Mouse (Mus musculus) kidney, adult 2 months (tissue): ENCODE data around the gene Rps28. TPM values are rescaled to one million over a fixed set of nuclear protein-coding genes. Genes with fewer than 3 reads are reported as not detected.

Source experiments
- DNase-seq: peaks from one replicate; pipeline ENCODE4 v3.0.0; 2021
- H3K27ac ChIP-seq: fragments of 200-500 bp; 2 replicates; pipeline ENCODE4 v1.5.1; 2012; ENCODE audit warnings: low read depth, low read length, control low read depth, inconsistent platforms; ENCODE audit not compliant: insufficient read depth
- H3K27me3 ChIP-seq: fragments of 200-500 bp; replicated peaks from 2 replicates; pipeline ENCODE4 v1.6.1; 2012; ENCODE audit warnings: mild to moderate bottlenecking, moderate library complexity, low read length, inconsistent platforms; ENCODE audit not compliant: control insufficient read depth, insufficient read depth
- H3K36me3 ChIP-seq: fragments of 200-500 bp; 2 replicates; pipeline ENCODE4 v1.6.1; 2012; ENCODE audit warnings: mild to moderate bottlenecking, moderate library complexity, low read length, inconsistent platforms; ENCODE audit not compliant: control insufficient read depth, insufficient read depth
- H3K4me1 ChIP-seq: fragments of 200-500 bp; 2 replicates; pipeline ENCODE4 v1.6.1; 2011; ENCODE audit warnings: low read length; ENCODE audit not compliant: control insufficient read depth, insufficient read depth
- H3K4me3 ChIP-seq: fragments of 200-500 bp; 2 replicates; pipeline ENCODE4 v1.5.1; 2011; ENCODE audit warnings: mild to moderate bottlenecking, low read depth, low read length, control low read depth; ENCODE audit not compliant: insufficient read depth
- CTCF ChIP-seq: fragments of 200-500 bp; conservative IDR thresholded peaks from 2 replicates; pipeline ENCODE4 v1.5.1; 2011; ENCODE audit warnings: low read depth, mild to moderate bottlenecking, control low read depth, low read length, moderate library complexity, mixed read lengths; ENCODE audit not compliant: insufficient read depth, insufficient read length
- POLR2A ChIP-seq: fragments of 200-500 bp; IDR thresholded peaks from one replicate; pipeline ENCODE4 v1.6.1; 2011; ENCODE audit warnings: low read depth, low read length, control low read depth
- WGBS: fragments of 180-500 bp; shearing (Covaris S2); methylation state at CpG from one replicate; pipeline ENCODE4 v1.1.7; 2018; 5-methylcytosine and 5-hydroxymethylcytosine counted together
- polyA plus RNA-seq: library from polyadenylated mRNA; depleted of rRNA; stranded (reverse); fragments of >200 nt; gene quantifications from 2 replicates; pipeline ENCODE4 v1.2.3, GENCODE M21; 2012

Rps28 gene
- polyA plus RNA-seq, 1 experiment = 1,023 TPM

DNA sequence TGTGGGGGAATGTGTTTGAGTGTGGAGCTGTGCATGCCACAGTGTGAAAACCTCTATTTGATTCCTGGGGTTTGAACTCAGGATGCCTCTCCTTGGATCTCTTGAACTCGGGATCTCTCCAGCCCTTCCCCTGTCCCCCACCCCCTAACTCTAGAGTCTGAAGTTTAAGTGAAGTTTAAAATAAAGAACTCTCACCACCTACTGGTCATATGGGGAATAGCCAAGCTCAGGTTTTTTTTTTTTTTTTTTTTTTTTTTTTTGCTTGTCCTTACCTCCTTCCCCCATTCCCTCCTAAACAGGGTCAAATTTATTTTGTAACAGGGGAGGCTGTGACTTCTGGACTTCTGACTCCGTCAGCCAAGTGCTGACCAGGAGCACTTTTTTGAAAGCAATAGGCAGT, 22.1 kb downstream of the Rps28 start:
- no peak for DNase-seq
- Histone ChIP-seq H3K27me3 (no peaks in the 10 kb centered on the region), H3K36me3 (no peaks in the 10 kb centered on the region), H3K4me1 (no peaks in the 10 kb centered on the region), H3K27ac (no peak overlapping the region), H3K4me3 (no peak overlapping the region)
- no peak for TF ChIP-seq POLR2A
- 0 out of 2 replicates have a peak, but pooled peaks have one; percentile 16 for TF ChIP-seq CTCF
- WGBS = 0% methylated on average over 2 of the region's 2 CpGs

DNA sequence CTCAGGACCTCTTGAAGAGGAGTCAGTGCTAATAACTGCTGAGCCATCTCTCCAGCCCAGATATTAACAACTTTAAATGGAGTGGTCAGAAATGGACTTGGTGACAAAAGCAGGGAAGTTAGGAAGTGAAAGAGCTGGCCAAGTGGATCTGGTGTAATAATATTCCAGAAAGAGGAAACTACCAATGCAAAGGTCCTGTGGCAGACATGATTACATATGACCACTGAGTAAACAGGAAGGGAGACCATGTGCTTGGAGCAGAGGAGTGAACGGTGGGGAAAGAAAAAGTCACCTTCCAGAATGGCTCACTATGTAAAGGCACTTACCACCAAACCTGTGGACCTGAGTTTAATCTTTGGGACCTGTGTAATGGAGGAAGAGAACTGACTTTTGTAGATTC, 25.1 kb downstream of the Rps28 start:
- no peak for DNase-seq
- Histone ChIP-seq H3K27me3 (no peaks in the 10 kb centered on the region), H3K4me1 (no peaks in the 10 kb centered on the region), H3K4me3 (no peak overlapping the region), H3K36me3 (no peaks in the 10 kb centered on the region), H3K27ac (no peak overlapping the region)
- TF ChIP-seq CTCF (no peak), POLR2A (no peak)
- 53% methylated on average over 1 of the region's 1 CpGs for WGBS

DNA sequence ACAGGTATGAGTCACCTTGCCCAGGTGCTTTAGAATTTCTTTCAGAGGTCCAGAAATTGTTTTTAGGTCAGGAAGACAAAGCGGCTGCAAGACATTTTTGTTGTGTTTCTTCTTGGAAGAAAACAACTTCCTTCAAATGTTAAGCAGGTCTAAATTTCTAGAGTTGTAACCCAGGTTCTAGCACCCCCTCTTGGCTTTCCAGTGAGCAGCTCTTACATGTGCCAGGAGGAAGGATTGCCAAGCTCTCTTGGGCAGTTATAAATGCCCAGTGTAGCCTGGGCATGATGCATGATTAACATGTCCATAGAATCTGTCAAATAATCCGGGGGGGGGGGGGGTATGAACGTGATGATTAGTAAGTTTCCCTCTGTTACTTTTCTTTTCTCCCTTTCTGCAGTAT, 26.1 kb downstream of the Rps28 start:
- WGBS = 28% methylated on average over 3 of the region's 3 CpGs
- DNase-seq = peak; percentile 73
- TF ChIP-seq CTCF (peak; percentile 60), POLR2A (no peak)
- H3K4me1 ChIP-seq = no peaks in the 10 kb centered on the region
- no peak overlapping the region for H3K4me3 ChIP-seq
- no peak overlapping the region for H3K27ac ChIP-seq
- H3K27me3 ChIP-seq = no peaks in the 10 kb centered on the region
- no peaks in the 10 kb centered on the region for H3K36me3 ChIP-seq

DNA sequence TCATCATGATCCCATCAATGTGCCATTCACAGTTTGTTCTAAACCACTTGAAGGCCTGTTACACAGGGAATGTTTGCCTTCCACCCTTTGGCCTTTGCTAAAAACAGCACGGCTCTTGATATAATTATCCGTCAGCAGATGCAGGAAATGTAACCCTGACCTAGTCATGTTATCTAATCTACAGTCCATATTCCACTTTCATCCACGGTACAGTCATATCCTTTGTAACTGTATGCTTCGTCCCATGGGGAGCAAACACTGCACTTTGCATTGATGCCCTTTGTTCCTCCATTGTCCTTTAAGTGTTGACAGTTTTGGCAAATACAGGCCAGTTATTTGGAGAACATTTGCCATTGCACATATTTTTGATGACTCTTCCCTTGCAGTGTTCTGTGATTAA, 35.6 kb downstream of the Rps28 start:
- 33% methylated on average over 4 of the region's 4 CpGs for WGBS
- H3K27ac ChIP-seq = no peak overlapping the region

DNA sequence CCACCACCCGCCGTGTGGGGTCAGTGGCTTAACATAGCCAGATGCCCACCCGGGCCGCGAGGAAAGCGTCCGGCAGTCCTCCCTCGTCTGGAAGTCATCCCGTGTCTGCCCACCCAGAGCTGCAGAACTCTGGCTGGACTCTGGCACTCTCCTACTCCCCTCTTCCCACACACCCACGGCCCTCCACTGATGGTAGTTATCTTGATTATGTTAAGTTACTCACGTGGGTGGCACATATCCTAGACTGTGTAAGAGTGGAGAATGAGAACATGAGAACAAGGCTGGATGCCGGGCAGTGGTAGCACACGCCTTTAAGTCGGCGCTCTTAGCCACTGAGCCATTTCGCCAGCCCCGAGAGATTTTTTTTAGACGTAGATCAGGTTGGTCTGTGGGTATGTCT, 38.0 kb downstream of the Rps28 start:
- H3K4me1 ChIP-seq = peaks cover 18% of the 10 kb centered on the region
- 89% methylated on average over 18 of the region's 18 CpGs for WGBS
- H3K4me3 ChIP-seq = no peak overlapping the region
- H3K27ac ChIP-seq = no peak overlapping the region
- no peaks in the 10 kb centered on the region for H3K36me3 ChIP-seq
- DNase-seq = no peak
- H3K27me3 ChIP-seq = no peaks in the 10 kb centered on the region
- TF ChIP-seq CTCF (no peak), POLR2A (no peak)

More for the DNA sequence above, 35.6 kb downstream of the Rps28 start:
- peaks cover under 1% of the 10 kb centered on the region; the same call in 1 of the 2 replicates for H3K4me1 ChIP-seq
- no peaks in the 10 kb centered on the region for H3K36me3 ChIP-seq
- H3K4me3 ChIP-seq = no peak overlapping the region
- DNase-seq = peak; percentile 24
- TF ChIP-seq POLR2A (no peak), CTCF (no peak)
- no peaks in the 10 kb centered on the region for H3K27me3 ChIP-seq

DNA sequence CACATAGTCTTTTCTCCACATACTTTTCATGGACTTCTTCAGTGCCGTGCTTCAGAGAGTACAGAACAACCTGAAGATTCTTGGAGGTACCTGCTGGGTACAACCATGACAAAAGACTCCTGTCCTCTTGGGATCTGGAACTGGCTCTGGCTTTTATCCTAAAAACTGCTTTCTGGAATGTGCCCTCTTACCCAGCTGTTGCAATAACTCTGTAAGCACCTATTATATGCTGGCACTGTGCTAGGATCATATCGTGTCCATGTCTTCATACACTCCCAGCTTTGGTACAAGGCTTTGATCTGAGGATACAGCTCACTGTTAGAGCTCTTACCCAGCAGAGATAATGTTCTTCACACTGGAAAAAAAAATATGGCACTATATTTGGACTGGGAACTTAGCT, 39.4 kb downstream of the Rps28 start:
- no peak overlapping the region for H3K27ac ChIP-seq
- no peaks in the 10 kb centered on the region for H3K27me3 ChIP-seq
- WGBS = 80% methylated on average over 2 of the region's 2 CpGs
- no peak for TF ChIP-seq CTCF
- TF ChIP-seq POLR2A = no peak
- DNase-seq = no peak
- no peak overlapping the region for H3K4me3 ChIP-seq
- H3K4me1 ChIP-seq = peaks cover 18% of the 10 kb centered on the region
- no peaks in the 10 kb centered on the region for H3K36me3 ChIP-seq

DNA sequence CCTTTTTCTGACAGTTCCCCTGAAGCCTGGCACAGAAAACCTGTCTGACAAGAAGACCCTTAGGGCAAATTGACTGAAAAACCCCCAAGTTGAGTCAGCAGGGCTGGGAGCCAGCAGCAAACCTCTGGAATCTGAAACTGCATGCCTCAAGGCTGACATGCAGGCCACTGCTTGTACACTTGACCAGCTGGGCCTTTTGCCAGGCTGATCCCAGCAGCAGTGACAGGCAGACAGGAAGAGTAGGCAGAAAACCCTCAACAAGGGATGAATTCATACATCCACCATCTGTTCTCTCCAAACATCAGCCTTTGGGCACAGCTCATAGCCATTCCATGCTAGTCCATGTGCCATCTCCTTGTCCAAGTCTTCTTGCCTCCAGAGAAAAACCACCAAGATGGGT, 41.0 kb downstream of the Rps28 start:
- TF ChIP-seq CTCF = no peak
- no peak for TF ChIP-seq POLR2A
- peaks cover 24% of the 10 kb centered on the region for H3K4me1 ChIP-seq
- no peaks in the 10 kb centered on the region; the same call in 1 of the 2 replicates for H3K36me3 ChIP-seq
- peak; percentile 95 for DNase-seq
- H3K4me3 ChIP-seq = no peak overlapping the region
- H3K27me3 ChIP-seq = no peaks in the 10 kb centered on the region
- H3K27ac ChIP-seq = peak overlapping the region; percentile 31; the same call in 1 of the 2 replicates

DNA sequence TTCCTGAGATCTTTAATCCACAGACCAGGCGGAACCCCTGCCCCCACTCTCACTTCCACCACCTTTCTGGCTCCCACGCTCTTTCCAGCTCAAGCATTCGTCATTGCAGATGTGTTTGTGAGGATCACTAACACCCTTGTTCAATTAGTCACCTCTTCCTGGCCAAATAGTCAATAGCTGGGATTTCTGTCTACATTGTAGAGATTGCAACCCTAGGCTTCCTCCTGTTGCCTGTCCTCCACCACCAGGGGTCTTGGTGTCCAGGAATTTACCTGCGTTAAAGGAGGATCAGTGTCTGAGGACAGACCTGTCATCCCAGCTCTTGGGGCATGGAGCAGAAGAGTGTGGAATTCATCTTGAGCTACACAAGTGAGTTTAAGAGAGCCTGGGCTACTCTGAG, 42.3 kb downstream of the Rps28 start:
- DNase-seq = no peak
- TF ChIP-seq POLR2A = no peak
- TF ChIP-seq CTCF = no peak
- 39% methylated on average over 4 of the region's 4 CpGs for WGBS
- Histone ChIP-seq H3K4me3 (no peak overlapping the region), H3K36me3 (peaks cover 3% of the 10 kb centered on the region; the same call in 1 of the 2 replicates), H3K27ac (peak overlapping the region; percentile 69), H3K4me1 (peaks cover 28% of the 10 kb centered on the region), H3K27me3 (no peaks in the 10 kb centered on the region)
